Mouse (Mus musculus) stomach, embryonic 16.5 days (tissue): ENCODE data around the gene Macrod2. TPM values are rescaled to one million over a fixed set of nuclear protein-coding genes. Genes with fewer than 3 reads are reported as not detected.

ENCODE experiments used
- ATAC-seq: fragments of 200-750 bp; cut with Nextera tagmentation; 2 replicates; pipeline ENCODE4 v1.8.0; 2017; ENCODE audit warnings: moderate number of reproducible peaks, moderate TSS enrichment; ENCODE audit not compliant: insufficient read depth, low FRiP score
- H3K27ac ChIP-seq: fragments of 300-500 bp; sonication (generic); 2 replicates; pipeline ENCODE4 v1.5.1; 2014; ENCODE audit warnings: low read length
- H3K27me3 ChIP-seq: fragments of 300-500 bp; sonication (generic); 2 replicates; pipeline ENCODE4 v1.6.1; 2014; ENCODE audit warnings: low read length, control low read depth, mixed read lengths; ENCODE audit not compliant: control insufficient read depth, insufficient read depth
- H3K36me3 ChIP-seq: fragments of 300-500 bp; sonication (generic); 2 replicates; pipeline ENCODE4 v1.6.1; 2014; ENCODE audit warnings: low read length; ENCODE audit not compliant: control insufficient read depth, insufficient read depth
- H3K4me1 ChIP-seq: fragments of 300-500 bp; sonication (generic); 2 replicates; pipeline ENCODE4 v1.6.1; 2014; ENCODE audit warnings: low read length, control low read depth, mixed read lengths; ENCODE audit not compliant: control insufficient read depth, insufficient read depth
- H3K4me2 ChIP-seq: fragments of 300-500 bp; sonication (generic); 2 replicates; pipeline ENCODE4 v1.6.1; 2014; ENCODE audit warnings: low read depth, low read length, mixed read lengths
- H3K4me3 ChIP-seq: fragments of 300-500 bp; sonication (generic); replicated peaks from 2 replicates; pipeline ENCODE4 v1.5.1; 2014; ENCODE audit warnings: mild to moderate bottlenecking, low read length
- H3K9ac ChIP-seq: fragments of 300-500 bp; sonication (generic); 2 replicates; pipeline ENCODE4 v1.6.1; 2014; ENCODE audit warnings: low read length
- H3K9me3 ChIP-seq: fragments of 300-500 bp; sonication (generic); replicated peaks from 2 replicates; pipeline ENCODE4 v1.6.1; 2016; ENCODE audit warnings: low read length, control low read depth; ENCODE audit not compliant: control insufficient read depth
- WGBS: fragments of 180-500 bp; shearing (Covaris S2); extraction: QIAGEN DNeasy Blood & Tissue Kit; methylation state at CpG from one replicate; pipeline ENCODE4 v1.1.7; 2014; 5-methylcytosine and 5-hydroxymethylcytosine counted together
- polyA plus RNA-seq: library from polyadenylated mRNA; unstranded; fragments of >200 nt; fragmentation: Nextera tagmentation; extraction: Ambion mirVana; gene quantifications from 2 replicates; pipeline ENCODE4 v1.2.1, GENCODE M21; 2015

Gene Macrod2
- polyA plus RNA-seq, 1 experiment from 2014 or later, result 45.4 TPM

DNA sequence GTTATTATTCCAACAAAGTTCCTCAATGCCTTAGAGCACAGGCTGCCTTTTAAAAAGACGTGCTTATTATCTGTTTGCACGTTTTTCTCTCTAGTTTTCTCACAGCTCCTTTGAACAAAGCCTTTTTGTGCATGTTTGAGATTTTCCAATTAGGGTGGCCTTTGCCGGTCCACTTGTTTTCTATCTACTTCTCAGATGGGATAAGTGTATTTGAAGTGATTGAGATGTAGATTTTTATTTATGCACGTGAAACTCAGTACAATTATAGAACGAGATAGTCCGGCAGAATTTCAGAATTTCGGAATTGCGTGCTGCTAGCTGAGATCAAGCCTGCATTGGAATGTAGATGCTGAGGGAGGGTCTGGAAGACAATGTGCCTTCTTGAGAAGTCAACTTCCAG lies 138.5 kb downstream of the Macrod2 start:
- WGBS, result 79% methylated on average over 8 of the region's 8 CpGs
- Histone ChIP-seq H3K27ac (no peak overlapping the region), H3K36me3 (no peaks in the 10 kb centered on the region), H3K4me3 (no peak overlapping the region), H3K4me2 (no peak overlapping the region), H3K9me3 (no peaks in the 10 kb centered on the region), H3K27me3 (no peaks in the 10 kb centered on the region), H3K9ac (no peak overlapping the region), H3K4me1 (no peaks in the 10 kb centered on the region)
- no peak for ATAC-seq

GRCm38 (mm10) chr2:140534583-140534982 lies 139.5 kb downstream of the Macrod2 start:
- Histone ChIP-seq H3K36me3 (no peaks in the 10 kb centered on the region), H3K4me1 (no peaks in the 10 kb centered on the region), H3K9me3 (no peaks in the 10 kb centered on the region), H3K27me3 (no peaks in the 10 kb centered on the region), H3K9ac (no peak overlapping the region), H3K4me2 (no peak overlapping the region), H3K27ac (no peak overlapping the region), H3K4me3 (no peak overlapping the region)
- no peak for ATAC-seq
- 82% methylated on average over 3 of the region's 3 CpGs for WGBS

- Histone ChIP-seq H3K27me3 (no peaks in the 10 kb centered on the region), H3K27ac (no peak overlapping the region), H3K36me3 (no peaks in the 10 kb centered on the region), H3K4me2 (no peak overlapping the region), H3K4me3 (no peak overlapping the region), H3K9ac (no peak overlapping the region), H3K4me1 (no peaks in the 10 kb centered on the region), H3K9me3 (no peaks in the 10 kb centered on the region)
- no peak for ATAC-seq
- 88% methylated on average over 5 of the region's 5 CpGs for WGBS
These were observed 140.9 kb downstream of the Macrod2 start for GRCm38 (mm10) chr2:140535832-140536571.

- no peaks in the 10 kb centered on the region for H3K36me3 ChIP-seq
- no peak overlapping the region for H3K4me3 ChIP-seq
- no peak overlapping the region for H3K27ac ChIP-seq
- no peak overlapping the region for H3K4me2 ChIP-seq
- ATAC-seq, result no peak
- H3K9me3 ChIP-seq, result no peaks in the 10 kb centered on the region
- no peaks in the 10 kb centered on the region for H3K27me3 ChIP-seq
- WGBS, result 63% methylated on average over 2 of the region's 2 CpGs
- no peak overlapping the region for H3K9ac ChIP-seq
- no peaks in the 10 kb centered on the region for H3K4me1 ChIP-seq
These were observed 154.2 kb downstream of the Macrod2 start for GRCm38 (mm10) chr2:140549286-140549685.

DNA sequence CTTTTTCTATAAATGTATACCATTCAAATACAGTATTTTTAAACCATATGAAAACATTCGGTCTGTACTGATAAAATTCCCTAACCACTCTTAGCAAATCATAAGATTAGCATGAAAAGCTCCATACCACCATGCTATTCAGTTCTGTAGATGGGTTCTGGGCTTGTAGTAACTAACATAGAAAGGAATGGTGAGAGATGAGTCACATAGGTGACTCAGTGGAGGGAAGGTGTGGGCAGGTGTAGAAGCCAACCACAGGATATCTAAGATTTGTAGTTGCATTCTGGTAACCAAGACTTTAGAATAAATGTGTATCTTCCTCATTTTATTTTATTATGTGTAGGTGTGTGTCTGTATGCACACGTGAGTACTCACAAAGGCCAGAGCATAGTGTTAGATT lies 166.3 kb downstream of the Macrod2 start:
- WGBS, result 86% methylated on average over 2 of the region's 2 CpGs
- H3K9me3 ChIP-seq, result no peaks in the 10 kb centered on the region
- H3K4me2 ChIP-seq, result no peak overlapping the region
- H3K9ac ChIP-seq, result no peak overlapping the region
- H3K4me1 ChIP-seq, result no peaks in the 10 kb centered on the region
- H3K4me3 ChIP-seq, result no peak overlapping the region
- no peak overlapping the region for H3K27ac ChIP-seq
- ATAC-seq, result no peak
- no peaks in the 10 kb centered on the region for H3K36me3 ChIP-seq
- no peaks in the 10 kb centered on the region for H3K27me3 ChIP-seq

- Histone ChIP-seq H3K27ac (no peak overlapping the region), H3K36me3 (no peaks in the 10 kb centered on the region), H3K4me3 (no peak overlapping the region), H3K9ac (no peak overlapping the region), H3K4me1 (no peaks in the 10 kb centered on the region), H3K27me3 (no peaks in the 10 kb centered on the region), H3K4me2 (no peak overlapping the region), H3K9me3 (no peaks in the 10 kb centered on the region)
- WGBS, result 88% methylated on average over 6 of the region's 6 CpGs
- ATAC-seq, result no peak
These were observed 175.8 kb downstream of the Macrod2 start for GRCm38 (mm10) chr2:140570874-140571273.

GRCm38 (mm10) chr2:140592537-140593261 lies 197.6 kb downstream of the Macrod2 start:
- Histone ChIP-seq H3K27me3 (no peaks in the 10 kb centered on the region), H3K9ac (no peak overlapping the region), H3K9me3 (no peaks in the 10 kb centered on the region), H3K36me3 (no peaks in the 10 kb centered on the region), H3K4me2 (no peak overlapping the region), H3K4me1 (no peaks in the 10 kb centered on the region), H3K27ac (no peak overlapping the region), H3K4me3 (no peak overlapping the region)
- ATAC-seq, result no peak
- WGBS, result 77% methylated on average over 3 of the region's 3 CpGs

- no peak overlapping the region for H3K27ac ChIP-seq
- H3K9me3 ChIP-seq, result no peaks in the 10 kb centered on the region
- no peak overlapping the region for H3K4me3 ChIP-seq
- no peaks in the 10 kb centered on the region for H3K4me1 ChIP-seq
- WGBS, result 93% methylated on average over 2 of the region's 2 CpGs
- H3K4me2 ChIP-seq, result no peak overlapping the region
- ATAC-seq, result no peak
- H3K27me3 ChIP-seq, result no peaks in the 10 kb centered on the region
- no peaks in the 10 kb centered on the region for H3K36me3 ChIP-seq
- no peak overlapping the region for H3K9ac ChIP-seq
These were observed 201.8 kb downstream of the Macrod2 start for GRCm38 (mm10) chr2:140596906-140597305.

- H3K36me3 ChIP-seq, result no peaks in the 10 kb centered on the region
- H3K4me3 ChIP-seq, result no peak overlapping the region
- no peak overlapping the region for H3K9ac ChIP-seq
- ATAC-seq, result no peak
- no peaks in the 10 kb centered on the region for H3K27me3 ChIP-seq
- WGBS, result 87% methylated on average over 2 of the region's 2 CpGs
- H3K4me2 ChIP-seq, result no peak overlapping the region
- H3K4me1 ChIP-seq, result no peaks in the 10 kb centered on the region
- H3K27ac ChIP-seq, result no peak overlapping the region
- H3K9me3 ChIP-seq, result no peaks in the 10 kb centered on the region
These were observed 220.3 kb downstream of the Macrod2 start for GRCm38 (mm10) chr2:140615451-140615850.
